Mouse (Mus musculus): ENCODE results near the gene Chrna7. TPM values are rescaled to one million over a fixed set of nuclear protein-coding genes. Genes with fewer than 3 reads are reported as not detected.

The Chrna7 gene
- total and polyA plus RNA-seq, 2 experiments, result not detected

DNA sequence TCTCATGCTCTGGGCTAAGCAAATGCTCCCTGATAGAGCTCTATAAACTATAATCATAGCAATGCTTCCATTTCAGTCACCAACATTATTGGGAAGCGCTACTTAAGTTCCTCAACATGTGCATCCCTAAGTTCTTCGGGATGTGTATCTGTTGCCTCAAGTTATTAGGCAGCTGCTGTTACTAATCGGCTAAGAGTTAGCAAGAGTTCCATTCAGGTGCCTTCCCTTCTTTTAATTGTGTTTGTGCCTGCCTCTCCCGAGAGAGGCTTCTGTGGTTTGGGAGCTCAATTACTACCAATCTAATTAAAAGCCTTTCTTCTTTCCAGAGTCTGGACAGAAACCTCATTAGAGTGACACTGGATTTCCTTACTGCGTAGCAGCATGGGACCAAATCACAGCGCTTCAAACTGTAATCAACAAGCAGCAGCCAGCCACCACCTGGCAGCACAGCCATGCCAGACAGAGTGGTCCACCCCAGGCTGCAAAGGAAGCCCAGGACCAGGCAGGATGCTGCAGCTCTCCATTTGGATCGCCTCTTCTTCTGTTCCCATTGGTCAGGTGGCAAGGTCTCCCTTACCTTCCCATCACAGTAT lies 50.0 kb downstream of the Chrna7 start:
- Histone ChIP-seq H3K36me3 (ENCODE audit: control insufficient read depth, insufficient read depth, low read length) (no peaks in the 10 kb centered on the region), H3K27me3 (ENCODE audit: control insufficient read depth, insufficient read depth, low read length) (no peaks in the 10 kb centered on the region), H3K4me1 (ENCODE audit: control insufficient read depth, insufficient read depth, low read length) (no peaks in the 10 kb centered on the region), H3K79me2 (ENCODE audit: control insufficient read depth, insufficient read depth, low read length) (no peaks in the 10 kb centered on the region), H3K4me3 (ENCODE audit: insufficient read depth, low read depth, low read length) (no peak overlapping the region), H3K27ac (replicated peaks; ENCODE audit: insufficient read depth, low read depth, low read length) (no peak overlapping the region), H3K9ac (ENCODE audit: low read depth, low read length) (no peak overlapping the region)
- TF ChIP-seq CTCF (IDR thresholded peaks at IDR 0.05; ENCODE audit: low read depth, low read length) (no peak), POLR2A (IDR thresholded peaks at IDR 0.05; ENCODE audit: extremely low read depth, insufficient read depth, low read length) (no peak)
- DNase-seq (ENCODE audit: extremely low read depth, low read depth, low spot score), result no peak
- WGBS, result 71% methylated on average over 7 of the region's 7 CpGs

DNA sequence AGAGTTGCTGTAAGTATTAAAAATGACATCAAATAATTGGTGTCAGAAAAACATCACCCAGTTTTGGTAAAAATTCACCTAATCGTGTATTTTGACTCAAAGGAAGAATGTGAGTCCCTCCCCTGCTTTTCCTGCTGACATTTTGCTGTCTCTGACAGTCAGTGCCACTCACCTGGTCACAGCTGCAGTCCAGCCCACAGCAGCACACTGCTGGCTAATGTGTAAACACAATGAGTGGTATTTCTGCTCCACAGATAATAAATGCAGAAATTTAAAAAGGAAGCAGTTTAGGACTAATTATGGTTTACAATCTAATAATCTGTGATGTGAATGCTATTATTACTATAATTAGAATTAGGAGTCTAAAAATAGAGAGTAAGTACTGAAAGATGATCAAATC lies 59.1 kb downstream of the Chrna7 start:
- no peak overlapping the region for H3K4me3 ChIP-seq (ENCODE audit: insufficient read depth, low read depth, low read length)
- TF ChIP-seq POLR2A (IDR thresholded peaks at IDR 0.05; ENCODE audit: extremely low read depth, insufficient read depth, low read length) (no peak), CTCF (IDR thresholded peaks at IDR 0.05; ENCODE audit: low read depth, low read length) (no peak)
- H3K36me3 ChIP-seq (ENCODE audit: control insufficient read depth, insufficient read depth, low read length), result no peaks in the 10 kb centered on the region
- no peaks in the 10 kb centered on the region for H3K27me3 ChIP-seq (ENCODE audit: control insufficient read depth, insufficient read depth, low read length)
- no peak for DNase-seq (ENCODE audit: extremely low read depth, low read depth, low spot score)
- no peak overlapping the region for H3K9ac ChIP-seq (ENCODE audit: low read depth, low read length)
- 41% methylated on average over 1 of the region's 1 CpGs for WGBS
- H3K4me1 ChIP-seq (ENCODE audit: control insufficient read depth, insufficient read depth, low read length), result no peaks in the 10 kb centered on the region
- H3K79me2 ChIP-seq (ENCODE audit: control insufficient read depth, insufficient read depth, low read length), result no peaks in the 10 kb centered on the region
- H3K27ac ChIP-seq (replicated peaks; ENCODE audit: insufficient read depth, low read depth, low read length), result no peak overlapping the region

DNA sequence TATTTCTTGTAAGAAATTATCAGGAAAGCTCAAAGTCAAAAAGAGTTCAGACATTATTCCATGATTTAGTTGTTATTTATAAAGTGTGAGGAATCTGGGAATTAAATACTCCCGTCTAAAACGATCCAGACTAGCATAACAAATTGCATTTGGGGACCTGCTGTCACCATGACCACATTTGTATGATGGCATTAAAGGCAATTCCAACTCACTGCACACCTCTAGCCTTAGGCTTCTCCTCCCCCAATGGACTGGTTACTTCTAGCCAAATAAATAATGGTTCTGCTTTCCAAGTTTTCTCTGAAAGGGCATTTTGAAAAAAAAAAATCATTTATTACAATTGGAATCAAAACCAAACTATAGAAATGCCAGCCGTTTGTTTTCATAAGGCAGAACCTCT lies 63.6 kb downstream of the Chrna7 start:
- Histone ChIP-seq H3K9ac (ENCODE audit: low read depth, low read length) (no peak overlapping the region), H3K27ac (replicated peaks; ENCODE audit: insufficient read depth, low read depth, low read length) (no peak overlapping the region), H3K27me3 (ENCODE audit: control insufficient read depth, insufficient read depth, low read length) (no peaks in the 10 kb centered on the region), H3K36me3 (ENCODE audit: control insufficient read depth, insufficient read depth, low read length) (no peaks in the 10 kb centered on the region), H3K79me2 (ENCODE audit: control insufficient read depth, insufficient read depth, low read length) (no peaks in the 10 kb centered on the region), H3K4me1 (ENCODE audit: control insufficient read depth, insufficient read depth, low read length) (no peaks in the 10 kb centered on the region), H3K4me3 (ENCODE audit: insufficient read depth, low read depth, low read length) (no peak overlapping the region)
- WGBS, result 66% methylated on average over 3 of the region's 3 CpGs
- TF ChIP-seq CTCF (IDR thresholded peaks at IDR 0.05; ENCODE audit: low read depth, low read length), result no peak
- TF ChIP-seq POLR2A (IDR thresholded peaks at IDR 0.05; ENCODE audit: extremely low read depth, insufficient read depth, low read length), result no peak
- DNase-seq (ENCODE audit: extremely low read depth, low read depth, low spot score), result no peak

DNA sequence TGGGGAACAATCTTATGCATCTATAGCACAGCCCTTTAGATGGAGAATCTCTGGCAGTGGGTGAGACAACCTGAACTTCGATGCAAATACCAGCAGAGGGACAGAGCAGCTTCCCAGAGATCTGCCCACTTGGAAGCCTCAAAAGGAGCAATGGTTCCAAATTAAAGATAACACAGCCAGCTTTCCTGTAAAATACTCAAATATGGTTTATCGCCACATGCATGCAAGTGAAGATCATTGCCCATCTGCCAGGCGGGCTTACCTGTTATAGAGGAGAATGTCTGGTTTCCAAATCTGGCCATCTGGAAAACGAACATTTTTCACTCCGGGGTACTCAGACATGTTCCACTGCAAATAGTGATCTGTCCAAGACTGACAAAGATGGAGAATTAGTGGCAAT lies 64.0 kb downstream of the Chrna7 start:
- TF ChIP-seq CTCF (IDR thresholded peaks at IDR 0.05; ENCODE audit: low read depth, low read length) (no peak), POLR2A (IDR thresholded peaks at IDR 0.05; ENCODE audit: extremely low read depth, insufficient read depth, low read length) (no peak)
- no peak for DNase-seq (ENCODE audit: extremely low read depth, low read depth, low spot score)
- no peak overlapping the region for H3K9ac ChIP-seq (ENCODE audit: low read depth, low read length)
- no peaks in the 10 kb centered on the region for H3K79me2 ChIP-seq (ENCODE audit: control insufficient read depth, insufficient read depth, low read length)
- H3K4me3 ChIP-seq (ENCODE audit: insufficient read depth, low read depth, low read length), result no peak overlapping the region
- H3K27ac ChIP-seq (replicated peaks; ENCODE audit: insufficient read depth, low read depth, low read length), result no peak overlapping the region
- no peaks in the 10 kb centered on the region for H3K27me3 ChIP-seq (ENCODE audit: control insufficient read depth, insufficient read depth, low read length)
- no peaks in the 10 kb centered on the region for H3K36me3 ChIP-seq (ENCODE audit: control insufficient read depth, insufficient read depth, low read length)
- 85% methylated on average over 5 of the region's 5 CpGs for WGBS
- no peaks in the 10 kb centered on the region for H3K4me1 ChIP-seq (ENCODE audit: control insufficient read depth, insufficient read depth, low read length)

- Histone ChIP-seq H3K27me3 (ENCODE audit: control insufficient read depth, insufficient read depth, low read length) (no peaks in the 10 kb centered on the region), H3K79me2 (ENCODE audit: control insufficient read depth, insufficient read depth, low read length) (no peaks in the 10 kb centered on the region), H3K27ac (replicated peaks; ENCODE audit: insufficient read depth, low read depth, low read length) (no peak overlapping the region), H3K4me1 (ENCODE audit: control insufficient read depth, insufficient read depth, low read length) (no peaks in the 10 kb centered on the region), H3K4me3 (ENCODE audit: insufficient read depth, low read depth, low read length) (no peak overlapping the region), H3K36me3 (ENCODE audit: control insufficient read depth, insufficient read depth, low read length) (no peaks in the 10 kb centered on the region), H3K9ac (ENCODE audit: low read depth, low read length) (no peak overlapping the region)
- WGBS, result 48% methylated on average over 2 of the region's 2 CpGs
- no peak for DNase-seq (ENCODE audit: extremely low read depth, low read depth, low spot score)
- TF ChIP-seq CTCF (IDR thresholded peaks at IDR 0.05; ENCODE audit: low read depth, low read length), result no peak
- TF ChIP-seq POLR2A (IDR thresholded peaks at IDR 0.05; ENCODE audit: extremely low read depth, insufficient read depth, low read length), result no peak
These were observed 89.8 kb downstream of the Chrna7 start for GRCm38 (mm10) chr7:63122547-63122946.

- no peak overlapping the region for H3K27ac ChIP-seq (replicated peaks; ENCODE audit: insufficient read depth, low read depth, low read length)
- H3K4me1 ChIP-seq (ENCODE audit: control insufficient read depth, insufficient read depth, low read length), result no peaks in the 10 kb centered on the region
- no peak for DNase-seq (ENCODE audit: extremely low read depth, low read depth, low spot score)
- 63% methylated on average over 2 of the region's 2 CpGs for WGBS
- H3K36me3 ChIP-seq (ENCODE audit: control insufficient read depth, insufficient read depth, low read length), result no peaks in the 10 kb centered on the region
- TF ChIP-seq CTCF (IDR thresholded peaks at IDR 0.05; ENCODE audit: low read depth, low read length) (no peak), POLR2A (IDR thresholded peaks at IDR 0.05; ENCODE audit: extremely low read depth, insufficient read depth, low read length) (no peak)
- no peaks in the 10 kb centered on the region for H3K27me3 ChIP-seq (ENCODE audit: control insufficient read depth, insufficient read depth, low read length)
- H3K79me2 ChIP-seq (ENCODE audit: control insufficient read depth, insufficient read depth, low read length), result no peaks in the 10 kb centered on the region
- no peak overlapping the region for H3K9ac ChIP-seq (ENCODE audit: low read depth, low read length)
- no peak overlapping the region for H3K4me3 ChIP-seq (ENCODE audit: insufficient read depth, low read depth, low read length)
These were observed 98.7 kb downstream of the Chrna7 start for GRCm38 (mm10) chr7:63113671-63114070.
